Mouse (Mus musculus) embryo, embryonic 10 days (tissue): Measurements from ENCODE around the gene Etnk1.
"Not testable (repeated sequence)": the region's sequence is repeated elsewhere in the genome, so short reads cannot be mapped to it uniquely, and the experiment has no call there.

ENCODE experiments used
- DNase-seq: peaks from one replicate; pipeline ENCODE4 v3.0.0-alpha.2; 2015; ENCODE audit warnings: low spot score

Etnk1 gene

GRCm38 (mm10) chr6:143166452-143167357 is at the start of gene Etnk1:
Etnk1 (plus strand) TSS chr6:143167221.
- DNase-seq: peak; percentile 95

GRCm38 (mm10) chr6:143119325-143119724 is 47.7 kb upstream of the Etnk1 start:
- DNase-seq: no peak

- no peak for DNase-seq
These were observed 41.3 kb upstream of the Etnk1 start for GRCm38 (mm10) chr6:143125721-143126120.

GRCm38 (mm10) chr6:143129466-143129865 is 37.6 kb upstream of the Etnk1 start:
- DNase-seq: no peak

GRCm38 (mm10) chr6:143129952-143130351 is 37.1 kb upstream of the Etnk1 start:
- no peak for DNase-seq

- no peak for DNase-seq
These were observed 36.6 kb upstream of the Etnk1 start for GRCm38 (mm10) chr6:143130411-143130810.

GRCm38 (mm10) chr6:143131895-143132652 is 34.9 kb upstream of the Etnk1 start:
- no peak for DNase-seq

- no peak for DNase-seq
These were observed 33.9 kb upstream of the Etnk1 start for GRCm38 (mm10) chr6:143133150-143133549.

GRCm38 (mm10) chr6:143135097-143135496 is 31.9 kb upstream of the Etnk1 start:
- DNase-seq: no peak

- DNase-seq: no peak
These were observed 30.3 kb upstream of the Etnk1 start for GRCm38 (mm10) chr6:143136688-143137087.

- no peak for DNase-seq
These were observed 29.7 kb upstream of the Etnk1 start for GRCm38 (mm10) chr6:143137341-143137740.

GRCm38 (mm10) chr6:143139417-143139816 is 27.6 kb upstream of the Etnk1 start:
- no peak for DNase-seq

- DNase-seq: no peak
These were observed 26.1 kb upstream of the Etnk1 start for GRCm38 (mm10) chr6:143140884-143141283.

GRCm38 (mm10) chr6:143141624-143142592 is 25.1 kb upstream of the Etnk1 start:
- not testable (repeated sequence) for DNase-seq

- no peak for DNase-seq
These were observed 24.2 kb upstream of the Etnk1 start for GRCm38 (mm10) chr6:143142861-143143260.

- DNase-seq: no peak
These were observed 23.7 kb upstream of the Etnk1 start for GRCm38 (mm10) chr6:143143321-143143720.

GRCm38 (mm10) chr6:143143775-143144273 is 23.2 kb upstream of the Etnk1 start:
- peak; percentile 48 for DNase-seq

- no peak for DNase-seq
These were observed 22.5 kb upstream of the Etnk1 start for GRCm38 (mm10) chr6:143144556-143144955.

GRCm38 (mm10) chr6:143145051-143145450 is 22.0 kb upstream of the Etnk1 start:
- DNase-seq: no peak

GRCm38 (mm10) chr6:143146756-143147155 is 20.3 kb upstream of the Etnk1 start:
- no peak for DNase-seq

- DNase-seq: no peak
These were observed 18.2 kb upstream of the Etnk1 start for GRCm38 (mm10) chr6:143148868-143149267.
